Mouse (Mus musculus) heart, embryonic 11.5 days (tissue): ENCODE data around the gene Kmt2c. TPM values are rescaled to one million over a fixed set of nuclear protein-coding genes. Genes with fewer than 3 reads are reported as not detected.

Source experiments
- polyA plus RNA-seq: library from polyadenylated mRNA; unstranded; fragments of >200 nt; fragmentation: Nextera tagmentation; extraction: Ambion mirVana; gene quantifications from 2 replicates; pipeline ENCODE4 v1.2.1, GENCODE M21; 2014

Gene Kmt2c
- polyA plus RNA-seq, 1 experiment from 2014 or later: 12.9 TPM

Other genes starting within 250 kb of the Kmt2c start
- not detected in 2 replicates for gene Cct8l1, start 17.3 kb upstream of the Kmt2c start, polyA plus RNA-seq
- gene Xrcc2, start 207.0 kb upstream of the Kmt2c start, polyA plus RNA-seq: 10.0 and 11.1 TPM in 2 replicates